In genomic region chr11:114191661-114192060, GRCm38 (mm10) we compare ENCODE assay signal across 25 mouse cellular contexts.
DNase-seq lines count a peak whose midpoint lies in the region; ATAC-seq lines count a peak whose summit lies in the region.
"Had no signal": no experiment of that assay in that cellular context is flagged by ENCODE, and none has a peak within 500 bp of the region (broad histone marks: within the 10 kb centered on the region; RNA-seq: fewer than 3 reads in every experiment).

No protein-coding gene starts in this region.

- DNase-seq in cerebellum, adult 9-11 months: peak; percentile 49
- DNase-seq in cerebellum, adult 9-10 months: no peak
- no peak for DNase-seq in hindbrain, embryonic 10.5 days (ENCODE audit: low spot score)
- DNase-seq in testis, postnatal 14 days (ENCODE audit: low spot score): peak; percentile 43
- no peak for DNase-seq in testis, postnatal 10 days (ENCODE audit: low spot score)
- no peak for DNase-seq in thymus, postnatal 4 days
- DNase-seq: adrenal gland, postnatal 14 days; forebrain, postnatal 0 days; heart, postnatal 14 days; kidney, adult 2 months; kidney, postnatal 4 days; lung, embryonic 14.5 days; lung, postnatal 14 days; right cerebral cortex, postnatal 25 days; thymus, adult 18-20 months; thymus, postnatal 25 days had no signal

- WGBS in hindbrain, embryonic 16.5 days: 32% methylated on average over 5 of the region's 5 CpGs
- WGBS in hindbrain, embryonic 10.5 days: 60% methylated on average over 5 of the region's 5 CpGs

- no peak for ATAC-seq in hindbrain, embryonic 16.5 days
- ATAC-seq: CD4-positive, CD25-positive, alpha-beta regulatory T cell, adult 4 months; forebrain, postnatal 0 days; midbrain, embryonic 16.5 days had no signal

- H3K9me3 ChIP-seq in hindbrain, embryonic 16.5 days (ENCODE audit: control insufficient read depth, low read length): peaks cover 2% of the 10 kb centered on the region
- H3K9me3 ChIP-seq in hindbrain, embryonic 10.5 days: peaks cover 8% of the 10 kb centered on the region; the same call in 1 of the 2 replicates
- H3K9me3 ChIP-seq: hindbrain, embryonic 12.5 days; liver, embryonic 15.5 days; stomach, embryonic 15.5 days had no signal

- H3K36me3 ChIP-seq in hindbrain, embryonic 16.5 days (ENCODE audit: control insufficient read depth, insufficient read depth, low read length): no peaks in the 10 kb centered on the region
- H3K36me3 ChIP-seq in hindbrain, embryonic 10.5 days: no peaks in the 10 kb centered on the region
- H3K36me3 ChIP-seq: embryonic facial prominence, embryonic 12.5 days; forebrain, embryonic 10.5 days; hindbrain, embryonic 12.5 days; liver, embryonic 15.5 days; stomach, embryonic 15.5 days had no signal

- H3K4me1 ChIP-seq in hindbrain, embryonic 16.5 days (ENCODE audit: control insufficient read depth, insufficient read depth, low read depth, low read length): peaks cover 2% of the 10 kb centered on the region; the same call in 1 of the 2 replicates
- H3K4me1 ChIP-seq in hindbrain, embryonic 10.5 days (replicated peaks): peaks cover 23% of the 10 kb centered on the region
- H3K4me1 ChIP-seq: liver, embryonic 15.5 days; stomach, embryonic 15.5 days had no signal

- H3K9ac ChIP-seq in hindbrain, embryonic 16.5 days (ENCODE audit: low read depth, low read length): 0 out of 2 replicates have a peak overlapping the region, but pooled peaks have one; percentile 2
- H3K9ac ChIP-seq: embryonic facial prominence, embryonic 12.5 days; forebrain, postnatal 0 days; hindbrain, embryonic 12.5 days; liver, embryonic 15.5 days; lung, embryonic 14.5 days; stomach, embryonic 15.5 days had no signal

- no peak overlapping the region for H3K4me3 ChIP-seq in hindbrain, embryonic 16.5 days (ENCODE audit: low read length)
- H3K4me3 ChIP-seq in hindbrain, embryonic 10.5 days: no peak overlapping the region
- H3K4me3 ChIP-seq: embryonic facial prominence, embryonic 12.5 days; forebrain, embryonic 10.5 days; hindbrain, embryonic 12.5 days; liver, embryonic 15.5 days; stomach, embryonic 15.5 days had no signal

- H3K27me3 ChIP-seq in hindbrain, embryonic 16.5 days (replicated peaks; ENCODE audit: control insufficient read depth, insufficient read depth, low read length): no peaks in the 10 kb centered on the region; the same call in 1 of the 2 replicates
- peaks cover 13% of the 10 kb centered on the region for H3K27me3 ChIP-seq in hindbrain, embryonic 10.5 days (ENCODE audit: insufficient read depth, poor library complexity, severe bottlenecking)
- H3K27me3 ChIP-seq: embryonic facial prominence, embryonic 12.5 days; hindbrain, embryonic 12.5 days; liver, embryonic 15.5 days; stomach, embryonic 15.5 days had no signal

- H3K4me2 ChIP-seq in hindbrain, embryonic 16.5 days (ENCODE audit: low read length): no peak overlapping the region
- H3K4me2 ChIP-seq: embryonic facial prominence, embryonic 12.5 days; hindbrain, embryonic 12.5 days; liver, embryonic 15.5 days; lung, embryonic 14.5 days; stomach, embryonic 15.5 days had no signal

- no peak overlapping the region for H3K27ac ChIP-seq in hindbrain, embryonic 16.5 days (ENCODE audit: low read depth, low read length)
- no peak overlapping the region for H3K27ac ChIP-seq in hindbrain, embryonic 10.5 days
- H3K27ac ChIP-seq: embryonic facial prominence, embryonic 12.5 days; forebrain, embryonic 10.5 days; hindbrain, embryonic 12.5 days; kidney, postnatal 0 days; liver, embryonic 15.5 days; stomach, embryonic 15.5 days had no signal

Comparison
In these comparisons a context has a peak if more than half of its experiments do, and no peak if none do; other contexts are left out.
1. DNase-seq: peak in cerebellum, adult 9-11 months (single experiment) and testis, postnatal 14 days (single experiment); none in cerebellum, adult 9-10 months (single experiment), hindbrain, embryonic 10.5 days (single experiment), testis, postnatal 10 days (single experiment) and thymus, postnatal 4 days (single experiment).